Mouse (Mus musculus): Measurements from ENCODE around the gene Zfp78.

Zfp78 gene

DNA sequence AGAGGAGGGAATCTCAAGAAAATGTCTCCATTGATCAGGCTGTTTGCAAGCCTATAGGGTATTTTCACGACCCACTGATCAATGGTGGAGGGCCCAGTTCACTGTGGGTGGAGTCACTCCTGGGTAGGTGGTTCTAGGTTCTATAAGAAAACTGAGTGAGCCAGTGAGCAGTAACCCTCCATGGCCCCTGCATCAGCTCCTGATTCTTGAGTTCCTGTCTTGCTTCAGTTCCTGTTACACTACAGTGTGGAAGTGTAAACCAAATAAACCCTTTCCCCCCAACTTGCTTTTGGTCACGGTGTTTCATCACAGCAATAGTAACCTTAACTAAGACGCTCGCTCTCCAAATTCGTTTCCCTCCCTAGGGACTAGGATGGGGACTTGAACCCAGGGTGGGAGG lies 25.9 kb downstream of the Zfp78 start:
- no peak for DNase-seq (ENCODE audit: low spot score in 2 of 2)

DNA sequence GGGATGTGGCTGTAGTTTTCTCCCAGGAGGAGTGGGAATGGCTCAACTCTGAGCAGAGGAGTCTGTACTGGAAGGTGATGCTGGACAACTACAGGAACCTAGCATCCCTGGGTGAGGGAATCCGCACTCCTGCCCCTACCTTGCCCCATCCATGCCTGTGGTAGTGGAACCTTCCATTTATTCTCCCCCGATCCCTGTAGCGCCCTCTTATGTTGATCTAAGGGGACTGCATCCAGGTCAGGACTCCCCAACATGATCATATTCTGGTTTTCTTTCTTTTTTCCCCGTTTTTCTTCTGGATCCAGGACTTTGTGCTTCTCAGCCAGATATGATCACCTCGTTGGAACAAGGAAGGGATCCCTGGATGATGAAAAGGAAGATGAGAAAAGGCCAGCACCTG lies 26.4 kb downstream of the Zfp78 start:
- DNase-seq (ENCODE audit: low spot score in 2 of 2): no peak

DNA sequence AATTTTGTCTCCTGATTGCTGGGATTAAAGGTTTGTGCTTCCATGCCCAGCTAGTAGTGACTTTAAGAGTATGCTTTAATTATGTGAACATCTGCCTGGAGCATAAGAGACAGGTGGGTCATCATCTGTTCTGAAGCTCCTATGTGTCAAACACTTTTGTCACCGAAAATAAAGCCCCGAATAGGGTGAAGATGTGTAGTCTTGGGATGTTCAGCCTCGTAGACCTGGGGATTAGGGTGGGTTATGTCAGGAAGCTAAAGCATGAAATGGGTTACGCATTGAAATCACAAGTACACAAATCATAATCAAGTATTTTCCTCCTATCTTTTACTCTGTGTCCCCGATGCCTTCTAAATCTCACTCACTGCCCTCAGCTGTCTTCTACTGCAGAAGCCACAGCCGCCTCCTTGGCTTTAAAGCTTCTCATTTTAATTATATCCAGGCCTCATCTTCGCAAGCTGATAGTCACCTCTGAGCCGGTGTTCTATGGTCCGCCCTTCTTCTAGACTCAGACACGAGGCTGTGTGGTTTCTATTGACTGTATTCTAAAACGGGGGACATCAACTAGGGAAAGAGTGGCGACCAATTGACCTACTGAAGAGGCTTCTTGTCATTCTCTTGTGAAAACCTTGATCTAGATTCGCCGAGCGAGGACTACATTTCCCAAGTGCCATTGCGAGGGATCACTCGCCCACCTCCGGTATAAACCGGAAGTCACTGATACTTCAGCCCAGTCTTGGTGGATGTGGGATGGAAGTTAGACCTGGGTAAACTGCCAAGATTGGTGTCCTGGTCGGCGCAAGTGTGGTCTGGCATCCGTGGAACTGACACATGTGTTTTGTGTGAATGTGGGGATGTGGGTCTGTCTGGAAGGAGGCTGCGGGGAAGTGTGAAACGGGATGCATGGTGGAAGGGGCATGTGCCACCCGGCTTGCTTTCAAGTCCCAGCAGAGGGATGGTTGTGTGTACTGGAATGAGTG lies 35.2 kb downstream of the Zfp78 start, which contains the start of gene Smim17:
TSS of gene Smim17 (plus strand) at position 720 of the 980 bp plus-strand sequence.
- peak in 1 of 2 experiments; percentile 18 for DNase-seq (ENCODE audit: low spot score in 2 of 2)

DNA sequence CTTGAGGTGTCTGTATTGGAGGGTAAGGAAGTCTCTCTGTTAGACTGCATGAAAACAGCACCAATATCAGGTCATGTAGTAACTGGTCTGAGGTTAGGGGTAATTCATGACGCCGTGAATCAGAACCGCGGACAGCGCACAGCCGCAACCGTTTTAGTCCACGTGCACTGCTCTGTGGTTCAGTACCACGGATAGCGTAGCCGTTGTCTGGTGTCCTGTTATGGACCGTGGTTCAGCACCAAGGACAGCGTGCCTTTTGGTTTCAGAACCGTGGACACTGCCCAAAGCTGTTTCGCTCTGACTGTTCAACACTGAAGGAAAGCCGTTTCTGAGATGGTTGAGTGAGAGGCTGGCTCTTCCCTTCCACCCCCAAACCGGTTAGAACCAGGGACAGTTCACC lies 47.0 kb downstream of the Zfp78 start, which contains the start of gene Gm20715:
TSS of gene Gm20715 (plus strand) at position 235 of the 400 bp plus-strand sequence.
- peak; percentile 88 to 96 for DNase-seq (ENCODE audit: low spot score in 2 of 2)

DNA sequence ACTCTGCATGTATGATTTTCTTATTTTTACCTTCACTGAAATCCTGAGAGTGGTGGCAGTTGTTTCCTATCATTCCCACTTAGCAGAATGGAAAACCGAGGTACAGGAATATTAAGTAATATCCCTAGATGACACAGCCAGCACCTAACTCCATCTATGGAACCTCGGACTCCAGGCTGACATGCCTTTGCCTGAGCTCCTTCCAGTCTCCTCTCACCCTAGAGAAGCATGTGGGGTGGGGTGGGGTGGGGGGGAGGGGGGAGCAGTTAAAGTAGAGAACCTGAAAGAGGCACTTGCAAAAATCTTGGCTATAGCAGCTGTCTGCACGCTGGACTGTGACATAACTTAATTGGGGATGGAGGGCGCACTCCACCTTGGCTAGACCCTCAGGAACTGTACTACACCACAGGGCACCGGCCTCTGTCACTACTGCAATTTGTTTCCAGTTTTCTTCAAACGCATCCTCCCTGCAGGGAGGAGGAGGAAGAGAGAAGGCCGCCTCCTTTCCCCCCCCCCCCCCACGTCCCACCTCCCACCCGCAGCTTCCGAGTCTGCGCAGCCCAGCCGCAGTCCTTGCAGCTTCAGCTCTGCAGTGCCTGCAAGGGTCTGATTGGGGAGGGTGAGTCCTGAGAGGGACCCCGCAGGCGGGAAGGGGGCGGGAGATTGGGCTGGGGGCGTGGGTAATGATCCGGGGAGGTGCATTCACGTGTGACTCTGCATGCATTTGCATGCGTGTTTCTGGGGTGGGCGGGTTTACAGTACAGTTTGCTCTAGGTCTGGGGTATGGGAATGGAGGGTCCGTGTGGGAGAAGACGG lies 51.8 kb downstream of the Zfp78 start:
- no peak for DNase-seq (ENCODE audit: low spot score in 2 of 2)

DNA sequence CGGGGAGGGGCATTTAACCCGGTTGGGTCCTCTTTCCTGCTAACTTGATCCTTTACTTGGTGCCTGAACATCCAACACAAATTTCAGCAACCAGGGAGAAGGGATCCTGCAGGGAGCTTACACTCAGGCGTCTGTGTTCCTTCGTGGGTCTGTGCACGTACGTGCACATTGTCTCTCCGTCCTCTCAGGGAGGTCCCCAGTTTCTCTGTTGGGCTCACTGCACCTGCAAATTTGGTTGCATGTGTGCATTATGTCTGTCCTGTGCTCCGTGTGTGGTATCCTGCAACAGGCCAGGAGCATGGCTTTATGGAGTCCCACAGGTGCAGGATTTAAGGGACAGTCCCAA lies 52.3 kb downstream of the Zfp78 start:
- DNase-seq (ENCODE audit: low spot score in 2 of 2): no peak

DNA sequence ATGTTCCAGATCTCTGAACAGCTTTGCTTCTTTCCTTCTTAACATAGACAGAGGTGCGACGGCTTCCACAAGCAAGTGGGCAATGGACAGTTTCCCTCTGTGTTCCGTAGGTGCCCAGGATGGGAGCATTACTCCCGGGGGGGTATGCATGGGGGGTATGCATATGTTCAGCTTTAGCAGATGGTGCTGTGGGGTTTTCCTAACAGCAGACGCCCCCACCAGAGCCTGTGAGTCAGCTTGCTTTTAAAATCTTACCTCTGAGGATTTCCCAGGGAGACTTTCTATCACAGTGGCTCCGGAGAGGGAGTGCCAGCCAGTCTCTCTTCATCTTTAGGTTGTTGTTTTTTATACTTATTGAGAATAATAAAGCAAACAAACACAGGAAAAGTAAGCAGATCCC lies 56.8 kb downstream of the Zfp78 start:
- no peak for DNase-seq (ENCODE audit: low spot score in 2 of 2)

DNA sequence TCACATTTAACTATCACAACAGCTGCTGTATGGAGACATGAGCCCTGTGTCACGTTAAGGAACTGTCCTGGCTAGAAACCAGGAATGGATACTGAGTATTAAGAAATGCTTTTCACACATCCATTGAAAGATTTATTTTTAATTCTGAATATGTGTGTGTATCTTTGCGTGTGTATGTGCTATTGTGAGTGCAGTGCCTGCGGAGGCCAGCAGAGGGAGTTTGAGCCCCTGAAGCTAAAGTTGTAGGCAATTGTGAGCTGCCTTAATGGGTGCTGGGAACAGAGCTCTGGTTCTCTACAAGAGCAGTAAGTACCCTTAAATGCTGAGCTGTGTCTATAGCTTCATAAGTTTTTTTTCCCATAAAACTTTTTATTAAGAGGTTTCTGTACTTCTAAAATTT lies 66.3 kb downstream of the Zfp78 start:
- DNase-seq (ENCODE audit: low spot score in 2 of 2): no peak

DNA sequence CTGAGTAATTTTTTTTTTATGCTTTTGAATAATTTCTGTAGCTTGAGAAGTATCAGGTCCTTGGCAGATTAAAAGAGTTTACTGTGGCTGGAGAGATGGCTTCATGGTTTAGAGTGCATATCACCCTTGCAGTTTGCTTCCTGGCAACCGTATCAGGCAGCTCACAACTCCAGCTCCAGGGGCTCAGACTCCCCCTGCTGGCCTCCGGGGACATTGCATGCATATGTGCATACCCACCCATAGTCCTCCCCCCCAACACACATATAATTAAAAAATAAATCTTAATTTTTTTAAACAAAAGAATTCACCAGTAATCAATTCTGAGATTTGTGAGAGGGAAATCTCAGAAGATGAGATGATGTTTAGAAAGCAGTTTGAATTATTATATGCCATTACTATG lies 67.3 kb downstream of the Zfp78 start:
- DNase-seq (ENCODE audit: low spot score in 2 of 2): no peak
